Mouse (Mus musculus) stomach, postnatal 0 days (tissue): ENCODE results near the gene Fam181a. TPM values are rescaled to one million over a fixed set of nuclear protein-coding genes. Genes with fewer than 3 reads are reported as not detected.

Experiments
- ATAC-seq: fragments of 200-750 bp; cut with Nextera tagmentation; 2 replicates; pipeline ENCODE4 v1.8.0; 2017; ENCODE audit not compliant: low FRiP score, low TSS enrichment
- DNase-seq: peaks from one replicate; pipeline ENCODE4 v3.0.0-alpha.2; 2016; ENCODE audit warnings: low spot score
- H3K27ac ChIP-seq: fragments of 300-500 bp; sonication (generic); replicated peaks from 2 replicates; pipeline ENCODE4 v1.5.1; 2014; ENCODE audit warnings: mild to moderate bottlenecking, control low read depth
- H3K27me3 ChIP-seq: fragments of 300-500 bp; sonication (generic); 2 replicates; pipeline ENCODE4 v1.6.1; 2014; ENCODE audit warnings: low read length; ENCODE audit not compliant: control insufficient read depth, insufficient read depth
- H3K36me3 ChIP-seq: fragments of 300-500 bp; sonication (generic); 2 replicates; pipeline ENCODE4 v1.6.1; 2014; ENCODE audit warnings: low read length, mixed read lengths; ENCODE audit not compliant: control insufficient read depth, insufficient read depth
- H3K4me1 ChIP-seq: fragments of 300-500 bp; sonication (generic); replicated peaks from 2 replicates; pipeline ENCODE4 v1.6.1; 2014; ENCODE audit warnings: antibody characterized with exemption; ENCODE audit not compliant: control insufficient read depth, insufficient read depth
- H3K4me2 ChIP-seq: fragments of 300-500 bp; sonication (generic); replicated peaks from 2 replicates; pipeline ENCODE4 v1.6.1; 2014; ENCODE audit warnings: low read depth, mild to moderate bottlenecking, control low read depth, moderate library complexity
- H3K4me3 ChIP-seq: fragments of 300-500 bp; sonication (generic); 2 replicates; pipeline ENCODE4 v1.5.1; 2014; ENCODE audit warnings: low read depth, low read length, control low read depth
- H3K9ac ChIP-seq: fragments of 300-500 bp; sonication (generic); 2 replicates; pipeline ENCODE4 v1.6.1; 2014; ENCODE audit warnings: mild to moderate bottlenecking, low read length, control low read depth, mixed read lengths
- H3K9me3 ChIP-seq: fragments of 300-500 bp; sonication (generic); 2 replicates; pipeline ENCODE4 v1.6.1; 2016; ENCODE audit warnings: low read length; ENCODE audit not compliant: control insufficient read depth
- CTCF ChIP-seq: IDR thresholded peaks from 2 replicates; pipeline ENCODE4 v1.5.1; 2016; ENCODE audit warnings: antibody characterized with exemption, low read depth, mild to moderate bottlenecking, moderate library complexity
- EP300 ChIP-seq: optimal IDR thresholded peaks from 2 replicates; pipeline ENCODE3; 2016; ENCODE audit warnings: antibody characterized with exemption
- WGBS: fragments of 180-500 bp; shearing (Covaris S2); extraction: QIAGEN DNeasy Blood & Tissue Kit; methylation state at CpG from one replicate; pipeline ENCODE4 v1.1.7; 2014; 5-methylcytosine and 5-hydroxymethylcytosine counted together
- polyA plus RNA-seq: library from polyadenylated mRNA; unstranded; fragments of >200 nt; fragmentation: Nextera tagmentation; extraction: Ambion mirVana; gene quantifications from 2 replicates; pipeline ENCODE4 v1.2.1, GENCODE M21; 2015

Gene Fam181a
- polyA plus RNA-seq, 1 experiment from 2014 or later, result not detected

GRCm38 (mm10) chr12:103332879-103333278 lies 22.1 kb downstream of the Fam181a start:
- no peak overlapping the region for H3K4me3 ChIP-seq
- DNase-seq (no peak), ATAC-seq (no peak)
- H3K4me1 ChIP-seq, result no peaks in the 10 kb centered on the region
- no peaks in the 10 kb centered on the region for H3K27me3 ChIP-seq
- WGBS, result 77% methylated on average over 2 of the region's 2 CpGs
- no peak overlapping the region for H3K27ac ChIP-seq
- no peak overlapping the region for H3K4me2 ChIP-seq
- no peaks in the 10 kb centered on the region for H3K9me3 ChIP-seq
- TF ChIP-seq EP300 (no peak), CTCF (no peak)
- no peaks in the 10 kb centered on the region for H3K36me3 ChIP-seq
- no peak overlapping the region for H3K9ac ChIP-seq

GRCm38 (mm10) chr12:103333426-103333825 lies 22.7 kb downstream of the Fam181a start:
- Histone ChIP-seq H3K36me3 (no peaks in the 10 kb centered on the region), H3K27ac (no peak overlapping the region), H3K4me3 (no peak overlapping the region), H3K4me1 (no peaks in the 10 kb centered on the region), H3K9ac (no peak overlapping the region), H3K27me3 (no peaks in the 10 kb centered on the region), H3K9me3 (no peaks in the 10 kb centered on the region), H3K4me2 (no peak overlapping the region)
- WGBS, result 95% methylated on average over 15 of the region's 15 CpGs
- TF ChIP-seq EP300 (no peak), CTCF (no peak)
- DNase-seq, result no peak
- no peak for ATAC-seq

GRCm38 (mm10) chr12:103336766-103337165 lies 26.0 kb downstream of the Fam181a start:
- H3K4me3 ChIP-seq, result no peak overlapping the region
- no peak overlapping the region for H3K27ac ChIP-seq
- no peaks in the 10 kb centered on the region for H3K36me3 ChIP-seq
- no peaks in the 10 kb centered on the region for H3K4me1 ChIP-seq
- DNase-seq (no peak), ATAC-seq (no peak)
- H3K9ac ChIP-seq, result no peak overlapping the region
- no peaks in the 10 kb centered on the region for H3K27me3 ChIP-seq
- no peak overlapping the region for H3K4me2 ChIP-seq
- no peak for TF ChIP-seq CTCF
- no peak for TF ChIP-seq EP300
- WGBS, result 85% methylated on average over 3 of the region's 3 CpGs
- no peaks in the 10 kb centered on the region for H3K9me3 ChIP-seq

- Histone ChIP-seq H3K4me1 (no peaks in the 10 kb centered on the region), H3K27ac (no peak overlapping the region), H3K36me3 (no peaks in the 10 kb centered on the region), H3K4me2 (no peak overlapping the region), H3K27me3 (no peaks in the 10 kb centered on the region), H3K4me3 (no peak overlapping the region), H3K9ac (no peak overlapping the region), H3K9me3 (no peaks in the 10 kb centered on the region)
- WGBS, result 62% methylated on average over 14 of the region's 14 CpGs
- no peak for DNase-seq
- TF ChIP-seq CTCF, result no peak
- no peak for TF ChIP-seq EP300
- ATAC-seq, result peak; percentile 50; the same call in 1 of the 2 replicates
Observed at GRCm38 (mm10) chr12:103338162-103338798, 27.5 kb downstream of the Fam181a start.

- DNase-seq (no peak), ATAC-seq (0 out of 2 replicates have a peak, but pooled peaks have one; percentile 13)
- no peaks in the 10 kb centered on the region for H3K36me3 ChIP-seq
- no peak overlapping the region for H3K4me2 ChIP-seq
- H3K9me3 ChIP-seq, result no peaks in the 10 kb centered on the region
- WGBS, result 75% methylated on average over 5 of the region's 5 CpGs
- no peak for TF ChIP-seq CTCF
- TF ChIP-seq EP300, result no peak
- H3K4me1 ChIP-seq, result no peaks in the 10 kb centered on the region
- H3K27me3 ChIP-seq, result no peaks in the 10 kb centered on the region
- no peak overlapping the region for H3K9ac ChIP-seq
- H3K27ac ChIP-seq, result no peak overlapping the region
- no peak overlapping the region for H3K4me3 ChIP-seq
Observed at GRCm38 (mm10) chr12:103341212-103341611, 30.4 kb downstream of the Fam181a start.

GRCm38 (mm10) chr12:103343456-103343855 lies 32.7 kb downstream of the Fam181a start:
- DNase-seq, result no peak
- Histone ChIP-seq H3K36me3 (no peaks in the 10 kb centered on the region), H3K9me3 (no peaks in the 10 kb centered on the region), H3K27ac (no peak overlapping the region), H3K4me1 (no peaks in the 10 kb centered on the region), H3K9ac (no peak overlapping the region), H3K27me3 (no peaks in the 10 kb centered on the region), H3K4me2 (no peak overlapping the region), H3K4me3 (no peak overlapping the region)
- ATAC-seq, result peak; percentile 11; the same call in 1 of the 2 replicates
- 76% methylated on average over 8 of the region's 8 CpGs for WGBS
- TF ChIP-seq CTCF, result no peak
- TF ChIP-seq EP300, result no peak
